Mouse (Mus musculus) ES-E14 (cell line): ENCODE data around the gene Pcx. TPM values are rescaled to one million over a fixed set of nuclear protein-coding genes. Genes with fewer than 3 reads are reported as not detected.
A peak's percentile ranks its signal among the peaks of the same experiment; 100 is the strongest.

Experiments used
- DNase-seq: peaks from one replicate; pipeline ENCODE4 v3.0.0-alpha.2; 2013; ENCODE audit warnings: low read depth, low spot score
- H3K27ac ChIP-seq: 2 replicates; pipeline ENCODE4 v1.5.1; 2012; ENCODE audit warnings: low read depth, mild to moderate bottlenecking, low read length, moderate library complexity, mixed read lengths; ENCODE audit not compliant: poor library complexity, insufficient read depth, severe bottlenecking
- H3K36me3 ChIP-seq: 2 replicates; pipeline ENCODE4 v1.6.1; 2012; ENCODE audit warnings: mild to moderate bottlenecking, low read length, moderate library complexity, mixed read lengths; ENCODE audit not compliant: control insufficient read depth, poor library complexity, insufficient read depth, severe bottlenecking
- H3K4me1 ChIP-seq, 2 experiments: fragments of 150-350 bp in 1 of 2; sonication (generic) in 1 of 2; 2 replicates each; pipeline ENCODE4 v1.6.1; 2012; ENCODE audit warnings: low read length in 2 of 2, mild to moderate bottlenecking in 1 of 2, mixed read lengths in 1 of 2; ENCODE audit not compliant: control insufficient read depth in 2 of 2, insufficient read depth in 2 of 2, poor library complexity in 1 of 2
- H3K4me3 ChIP-seq, 2 experiments: fragments of 150-350 bp in 1 of 2; sonication (generic) in 1 of 2; 2 replicates each; pipeline ENCODE4 v1.5.1; 2012; ENCODE audit warnings: low read length in 2 of 2, low read depth in 1 of 2, mild to moderate bottlenecking in 1 of 2, mixed read lengths in 1 of 2; ENCODE audit not compliant: insufficient read depth in 1 of 2, poor library complexity in 1 of 2, severe bottlenecking in 1 of 2
- H3K9ac ChIP-seq: 2 replicates; pipeline ENCODE4 v1.6.1; 2012; ENCODE audit warnings: low read depth, mild to moderate bottlenecking, low read length, mixed read lengths; ENCODE audit not compliant: poor library complexity, insufficient read depth, severe bottlenecking
- H3K9me3 ChIP-seq: fragments of 150-350 bp; sonication (generic); 2 replicates; pipeline ENCODE4 v1.6.1; 2012; ENCODE audit warnings: low read depth, mild to moderate bottlenecking, low read length; ENCODE audit not compliant: control insufficient read depth, insufficient read depth
- CHD2 ChIP-seq: IDR thresholded peaks from 2 replicates; pipeline ENCODE4 v1.6.1; 2014; ENCODE audit warnings: mild to moderate bottlenecking, low read depth, low read length, inconsistent platforms
- HCFC1 ChIP-seq: IDR thresholded peaks from 2 replicates; pipeline ENCODE4 v1.6.1; 2012; ENCODE audit warnings: low read length, inconsistent platforms, borderline replicate concordance; ENCODE audit not compliant: insufficient read depth
- MAFK ChIP-seq: IDR thresholded peaks from 2 replicates; pipeline ENCODE4 v1.6.1; 2014; ENCODE audit warnings: mild to moderate bottlenecking, low read depth, low read length, inconsistent platforms; ENCODE audit not compliant: insufficient read depth
- ZC3H11A ChIP-seq: IDR thresholded peaks from 2 replicates; pipeline ENCODE4 v1.6.1; 2012; ENCODE audit warnings: low read depth, mild to moderate bottlenecking, inconsistent platforms, low read length, borderline replicate concordance
- ZNF384 ChIP-seq: IDR thresholded peaks from 2 replicates; pipeline ENCODE4 v1.6.1; 2012; ENCODE audit warnings: low read depth, low read length, inconsistent platforms
- in situ Hi-C, 2 experiments: fragments of 600-800 bp; cut with MboI; formaldehyde crosslinking; loops; one replicate each; pipeline ENCODE4 v1.15.1; 2025; ENCODE audit warnings: low sequenced_read_pairs in 2 of 2, inconsistent platforms in 1 of 2; ENCODE audit not compliant: unreplicated experiment in 2 of 2
- total RNA-seq: library from RNA; depleted of rRNA; stranded (reverse); fragments of 300-350 nt; gene quantifications from 2 replicates; pipeline ENCODE4 v1.2.3, GENCODE M21; 2012

The Pcx gene
- total RNA-seq, 1 experiment: 35.6 TPM

DNA sequence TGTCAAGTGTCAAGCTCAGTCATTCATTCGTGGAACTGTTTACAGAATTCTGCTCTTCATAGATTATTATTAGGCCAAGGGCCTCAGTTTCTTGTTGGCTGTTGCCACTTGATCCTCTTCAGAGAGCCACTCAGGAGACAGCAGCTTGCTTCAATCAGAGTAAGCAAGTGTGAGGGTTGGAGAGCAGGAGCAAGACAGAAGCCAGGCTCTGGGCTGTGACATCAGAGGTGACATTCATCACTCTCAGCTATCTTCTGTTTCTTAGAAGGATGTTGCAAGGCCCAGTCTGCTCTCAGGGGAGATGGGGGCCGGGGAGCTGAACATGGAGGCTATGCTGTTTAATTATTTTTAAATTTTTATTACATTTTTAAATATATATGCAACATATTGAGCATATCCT is 7.6 kb upstream of the Pcx start:
- H3K4me1 ChIP-seq: peaks cover 0 to 5% of the 10 kb centered on the region in 2 experiments; a peak in 2 of 4 replicates
- H3K4me3 ChIP-seq: no peak overlapping the region
- in situ Hi-C loops: no loop called here
- H3K9me3 ChIP-seq: no peaks in the 10 kb centered on the region
- no peak for DNase-seq
- no peak overlapping the region for H3K9ac ChIP-seq
- TF ChIP-seq ZC3H11A: no peak
- TF ChIP-seq MAFK: no peak
- no peak for TF ChIP-seq ZNF384
- TF ChIP-seq HCFC1: no peak
- no peak for TF ChIP-seq CHD2
- H3K27ac ChIP-seq: no peak overlapping the region
- no peaks in the 10 kb centered on the region for H3K36me3 ChIP-seq

GRCm38 (mm10) chr19:4504830-4505229 is 5.4 kb upstream of the Pcx start:
- DNase-seq: no peak

GRCm38 (mm10) chr19:4507746-4508145 is 2.5 kb upstream of the Pcx start:
- Histone ChIP-seq H3K27ac (no peak overlapping the region), H3K4me1 (0 out of 4 replicates have a peak, but pooled peaks cover 0 to 2% of the 10 kb centered on the region in 2 experiments), H3K9me3 (no peaks in the 10 kb centered on the region), H3K4me3 (no peak overlapping the region), H3K36me3 (no peaks in the 10 kb centered on the region), H3K9ac (no peak overlapping the region)
- in situ Hi-C loops: no loop called here
- DNase-seq: no peak
- TF ChIP-seq CHD2: no peak

More at GRCm38 (mm10) chr19:4504830-4505229, 5.4 kb upstream of the Pcx start:
- Histone ChIP-seq H3K27ac (no peak overlapping the region), H3K9ac (no peak overlapping the region), H3K4me3 (no peak overlapping the region), H3K9me3 (no peaks in the 10 kb centered on the region), H3K36me3 (no peaks in the 10 kb centered on the region), H3K4me1 (no peaks in the 10 kb centered on the region)
- TF ChIP-seq CHD2 (no peak), HCFC1 (no peak), ZC3H11A (no peak), ZNF384 (no peak), MAFK (no peak)
- in situ Hi-C loops: no loop called here

DNA sequence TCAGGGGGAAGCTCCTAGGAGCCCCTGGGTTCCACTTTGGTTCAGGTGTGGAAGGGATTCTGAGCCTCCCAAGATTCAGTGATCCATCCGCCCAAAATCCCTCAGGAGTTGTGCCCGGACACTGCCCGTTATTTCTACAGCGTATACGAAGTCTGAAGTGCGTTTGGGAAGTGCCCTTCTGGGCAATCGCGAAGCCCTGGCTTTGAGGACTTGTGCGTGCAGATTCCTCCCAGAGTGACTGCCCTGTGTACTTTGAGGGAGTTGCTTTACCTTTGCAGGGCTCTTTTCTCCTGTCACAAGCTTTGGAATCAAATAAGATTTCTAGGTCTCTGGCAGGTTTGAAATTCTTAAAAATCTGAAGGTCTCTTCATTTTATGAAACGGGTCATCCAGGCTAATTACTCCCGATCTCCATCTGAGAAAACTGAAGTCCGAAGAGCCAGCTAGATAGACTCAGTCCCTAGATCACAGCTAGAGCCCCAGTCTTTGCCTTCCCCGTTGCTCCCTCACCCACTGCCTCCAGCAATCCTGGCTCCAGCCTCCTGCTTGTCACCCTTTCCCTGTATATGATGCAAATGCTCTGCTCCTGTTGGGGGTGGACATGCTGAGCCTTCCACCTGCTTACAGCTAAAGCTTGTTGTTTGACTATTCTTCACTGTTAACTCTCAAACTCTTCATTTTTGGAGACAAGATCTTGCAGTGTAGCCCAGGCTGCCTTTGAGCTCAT is 1.0 kb downstream of the Pcx start:
- Histone ChIP-seq H3K36me3 (no peaks in the 10 kb centered on the region), H3K27ac (no peak overlapping the region), H3K4me1 (0 out of 4 replicates have a peak, but pooled peaks cover 0 to 2% of the 10 kb centered on the region in 2 experiments), H3K9me3 (no peaks in the 10 kb centered on the region), H3K4me3 (peak overlapping the region; percentile 73 to 87), H3K9ac (peak overlapping the region; percentile 43; the same call in 1 of the 2 replicates)
- DNase-seq: no peak
- TF ChIP-seq ZNF384 (no peak), MAFK (no peak), ZC3H11A (no peak), HCFC1 (no peak), CHD2 (no peak)
- in situ Hi-C loops: no loop called here

GRCm38 (mm10) chr19:4513236-4513858 is 3.1 kb downstream of the Pcx start:
- Histone ChIP-seq H3K27ac (no peak overlapping the region), H3K9ac (no peak overlapping the region), H3K4me1 (0 out of 4 replicates have a peak, but pooled peaks cover 0 to 2% of the 10 kb centered on the region in 2 experiments), H3K4me3 (no peak overlapping the region), H3K36me3 (no peaks in the 10 kb centered on the region), H3K9me3 (no peaks in the 10 kb centered on the region)
- in situ Hi-C loops: no loop called here
- no peak for DNase-seq
- no peak for TF ChIP-seq ZC3H11A
- no peak for TF ChIP-seq CHD2
- no peak for TF ChIP-seq HCFC1
- no peak for TF ChIP-seq ZNF384
